Mouse (Mus musculus) kidney, embryonic 15.5 days (tissue): ENCODE data around the gene Gm9195. TPM values are rescaled to one million over a fixed set of nuclear protein-coding genes. Genes with fewer than 3 reads are reported as not detected.

ENCODE experiments used
- ATAC-seq: fragments of 200-750 bp; cut with Nextera tagmentation; replicated peaks from 2 replicates; pipeline ENCODE4 v1.8.0; 2017; ENCODE audit warnings: moderate TSS enrichment; ENCODE audit not compliant: low FRiP score
- H3K27ac ChIP-seq: fragments of 300-500 bp; sonication (generic); 2 replicates; pipeline ENCODE4 v1.5.1; 2015; ENCODE audit warnings: mild to moderate bottlenecking, inconsistent platforms
- H3K27me3 ChIP-seq: fragments of 300-500 bp; sonication (generic); 2 replicates; pipeline ENCODE4 v1.6.1; 2015; ENCODE audit warnings: inconsistent platforms
- H3K36me3 ChIP-seq: fragments of 300-500 bp; sonication (generic); 2 replicates; pipeline ENCODE4 v1.6.1; 2015; ENCODE audit warnings: inconsistent platforms
- H3K4me1 ChIP-seq: fragments of 300-500 bp; sonication (generic); 2 replicates; pipeline ENCODE4 v1.6.1; 2015; ENCODE audit warnings: inconsistent platforms
- H3K4me2 ChIP-seq: fragments of 300-500 bp; sonication (generic); 2 replicates; pipeline ENCODE4 v1.6.1; 2015; ENCODE audit warnings: moderate library complexity, mild to moderate bottlenecking, inconsistent platforms
- H3K4me3 ChIP-seq: fragments of 300-500 bp; sonication (generic); replicated peaks from 2 replicates; pipeline ENCODE4 v1.5.1; 2015; ENCODE audit warnings: mild to moderate bottlenecking, inconsistent platforms
- H3K9ac ChIP-seq: fragments of 300-500 bp; sonication (generic); 2 replicates; pipeline ENCODE4 v1.6.1; 2015; ENCODE audit warnings: mild to moderate bottlenecking, inconsistent platforms
- H3K9me3 ChIP-seq: fragments of 300-500 bp; sonication (generic); replicated peaks from 2 replicates; pipeline ENCODE4 v1.6.1; 2016; ENCODE audit warnings: inconsistent platforms
- WGBS: fragments of 180-500 bp; shearing (Covaris S2); methylation state at CpG from one replicate; pipeline ENCODE4 v1.1.7; 2015; ENCODE audit warnings: mixed read lengths; 5-methylcytosine and 5-hydroxymethylcytosine counted together
- polyA plus RNA-seq: library from polyadenylated mRNA; unstranded; fragments of >200 nt; fragmentation: Nextera tagmentation; extraction: Ambion mirVana; gene quantifications from 2 replicates; pipeline ENCODE4 v1.2.1, GENCODE M21; 2015

Gm9195 gene
- polyA plus RNA-seq, 1 experiment from 2014 or later: not detected

DNA sequence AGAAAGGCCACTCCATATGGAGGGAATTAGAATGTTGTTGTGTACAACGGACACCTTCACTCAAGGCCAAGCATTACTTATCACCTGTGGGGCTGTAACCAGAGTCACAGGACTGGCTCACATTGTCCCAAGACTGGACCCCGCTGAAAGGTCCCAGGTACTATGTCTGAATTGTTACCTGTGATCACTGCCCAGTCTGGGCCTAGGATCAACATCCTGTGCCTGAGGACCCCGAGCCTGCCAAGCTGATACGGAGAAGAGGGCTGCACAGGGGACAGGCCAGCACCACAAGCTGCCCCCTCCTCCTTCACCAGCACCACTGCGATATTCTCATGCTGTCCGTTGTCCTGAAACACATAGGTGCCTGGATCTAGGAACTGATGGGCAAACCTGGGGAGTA, 51.2 kb downstream of the Gm9195 start:
- Histone ChIP-seq H3K9ac (no peak overlapping the region), H3K27me3 (no peaks in the 10 kb centered on the region), H3K4me3 (no peak overlapping the region), H3K4me2 (no peak overlapping the region), H3K4me1 (no peaks in the 10 kb centered on the region), H3K27ac (no peak overlapping the region), H3K9me3 (no peaks in the 10 kb centered on the region), H3K36me3 (no peaks in the 10 kb centered on the region)
- ATAC-seq: no peak
- WGBS: 82% methylated on average over 6 of the region's 6 CpGs

DNA sequence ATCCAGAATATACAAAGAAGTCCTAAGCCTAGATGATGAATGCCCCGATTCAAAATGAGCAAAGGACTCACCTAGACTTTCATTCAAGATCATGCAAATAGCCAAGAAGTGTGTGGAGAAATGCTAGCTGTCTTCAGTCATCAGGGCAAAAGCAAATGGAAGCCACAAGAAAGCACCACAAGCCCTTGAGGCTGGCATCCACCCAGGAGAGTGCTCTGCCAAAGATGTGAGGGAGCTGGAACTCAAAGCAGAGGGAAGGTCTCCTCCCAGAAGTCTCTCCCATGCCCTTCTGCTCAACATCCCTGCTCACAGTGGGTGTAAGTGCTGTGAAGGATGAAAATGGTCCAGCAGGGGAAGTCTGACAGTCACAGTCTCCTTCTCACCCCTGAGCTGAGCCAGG, 52.7 kb downstream of the Gm9195 start:
- Histone ChIP-seq H3K4me3 (no peak overlapping the region), H3K36me3 (no peaks in the 10 kb centered on the region), H3K27ac (no peak overlapping the region), H3K27me3 (no peaks in the 10 kb centered on the region), H3K4me2 (no peak overlapping the region), H3K9ac (no peak overlapping the region), H3K4me1 (no peaks in the 10 kb centered on the region), H3K9me3 (no peaks in the 10 kb centered on the region)
- 86% methylated on average over 1 of the region's 1 CpGs for WGBS
- ATAC-seq: no peak

DNA sequence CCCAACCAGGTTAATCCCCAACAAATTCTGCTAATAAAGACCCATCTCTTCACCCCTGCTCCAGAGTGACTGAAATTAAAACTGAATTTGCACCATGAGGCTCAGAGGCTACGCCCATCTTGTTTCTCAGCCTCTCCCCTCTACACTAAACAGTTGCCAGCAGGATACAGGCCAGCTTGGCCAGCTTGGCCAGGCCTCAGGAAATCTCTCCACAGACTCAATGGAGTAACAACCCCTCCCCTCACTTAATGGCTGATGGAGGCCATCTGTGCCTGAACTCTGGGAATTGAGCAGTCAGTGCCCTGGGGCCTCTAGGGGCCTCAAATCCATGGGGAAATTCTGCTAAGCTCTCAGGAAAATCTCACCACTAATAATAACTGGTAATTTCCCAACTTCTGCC, 101.9 kb downstream of the Gm9195 start:
- Histone ChIP-seq H3K4me1 (peaks cover 7% of the 10 kb centered on the region; the same call in 1 of the 2 replicates), H3K9ac (no peak overlapping the region), H3K27ac (peak overlapping the region; percentile 1; the same call in 1 of the 2 replicates), H3K9me3 (no peaks in the 10 kb centered on the region), H3K36me3 (no peaks in the 10 kb centered on the region), H3K4me2 (no peak overlapping the region), H3K27me3 (no peaks in the 10 kb centered on the region), H3K4me3 (no peak overlapping the region)
- ATAC-seq: peak; percentile 92
- 46% methylated on average over 1 of the region's 1 CpGs for WGBS

DNA sequence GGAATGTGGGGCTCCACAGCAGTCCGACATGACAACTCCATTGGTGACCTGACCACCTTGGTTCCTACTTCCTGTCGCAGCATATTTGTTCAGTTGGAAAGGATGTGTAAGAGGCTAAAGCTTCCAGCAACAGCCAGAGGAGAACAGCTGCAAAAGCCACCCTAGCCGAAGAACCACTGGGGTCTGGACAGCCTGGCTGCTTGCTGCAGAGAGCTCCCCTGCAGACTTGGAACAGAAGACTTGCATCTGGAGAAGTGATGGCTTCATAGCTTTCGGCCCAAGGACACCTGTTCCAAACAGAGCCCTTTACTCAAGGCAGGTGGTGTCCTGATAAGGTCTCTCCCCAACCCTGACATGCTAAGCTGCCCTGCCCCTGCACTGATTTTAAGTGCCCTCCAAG, 102.3 kb downstream of the Gm9195 start:
- no peaks in the 10 kb centered on the region for H3K27me3 ChIP-seq
- no peaks in the 10 kb centered on the region for H3K36me3 ChIP-seq
- 53% methylated on average over 4 of the region's 4 CpGs for WGBS
- H3K4me3 ChIP-seq: no peak overlapping the region
- no peaks in the 10 kb centered on the region for H3K9me3 ChIP-seq
- H3K4me1 ChIP-seq: peaks cover 7% of the 10 kb centered on the region; the same call in 1 of the 2 replicates
- no peak overlapping the region for H3K9ac ChIP-seq
- no peak overlapping the region for H3K4me2 ChIP-seq
- peak; percentile 36; the same call in 1 of the 2 replicates for ATAC-seq
- peak overlapping the region; percentile 1; the same call in 1 of the 2 replicates for H3K27ac ChIP-seq

DNA sequence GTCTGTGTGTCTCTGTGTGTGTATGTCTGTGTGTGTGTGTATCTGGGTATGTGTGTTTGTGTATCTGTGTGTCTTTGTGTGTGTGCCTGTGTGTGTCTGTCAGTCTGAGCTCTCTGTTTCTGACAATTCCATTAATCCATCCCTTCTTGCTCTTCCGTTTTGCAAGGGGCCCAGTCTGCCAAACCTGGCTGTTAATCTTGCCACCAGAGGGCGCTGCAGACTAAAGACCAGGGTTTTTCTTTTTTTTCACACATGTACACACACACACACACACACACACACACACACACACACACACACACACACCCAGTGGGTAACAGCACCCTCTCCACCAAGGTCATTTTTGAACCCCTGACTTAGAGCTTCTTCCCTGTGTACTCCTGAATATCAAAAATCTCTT, 114.4 kb downstream of the Gm9195 start:
- H3K27ac ChIP-seq: no peak overlapping the region
- H3K4me3 ChIP-seq: no peak overlapping the region
- WGBS: 11% methylated on average over 2 of the region's 2 CpGs
- no peaks in the 10 kb centered on the region for H3K36me3 ChIP-seq
- H3K4me1 ChIP-seq: no peaks in the 10 kb centered on the region
- no peaks in the 10 kb centered on the region for H3K27me3 ChIP-seq
- no peak overlapping the region for H3K4me2 ChIP-seq
- H3K9ac ChIP-seq: no peak overlapping the region
- no peak for ATAC-seq
- no peaks in the 10 kb centered on the region for H3K9me3 ChIP-seq

Other genes with a start within 250 kb of the Gm9195 start
- gene Fndc3a, start 218.2 kb upstream of the Gm9195 start, polyA plus RNA-seq: 52.4 and 55.4 TPM in 2 replicates